Comparison of ENCODE assay signal across 8 mouse cellular contexts in genomic region chr2:165782324-165782723, GRCm38 (mm10).
DNase-seq lines count a peak whose midpoint lies in the region; ATAC-seq lines count a peak whose summit lies in the region.

No protein-coding gene starts in this region.

- no peaks in the 10 kb centered on the region for H3K9me3 ChIP-seq in limb, embryonic 10.5 days (replicated peaks)
- no peaks in the 10 kb centered on the region for H3K9me3 ChIP-seq in midbrain, embryonic 14.5 days (ENCODE audit: control insufficient read depth, low read length)

- peaks cover 59% of the 10 kb centered on the region for H3K36me3 ChIP-seq in limb, embryonic 10.5 days
- peaks cover 57% of the 10 kb centered on the region for H3K36me3 ChIP-seq in midbrain, embryonic 14.5 days (ENCODE audit: control insufficient read depth, insufficient read depth, low read length)

- WGBS in limb, embryonic 10.5 days, result 40% methylated on average over 5 of the region's 5 CpGs
- 36% methylated on average over 5 of the region's 5 CpGs for WGBS in midbrain, embryonic 14.5 days

- no peak for ATAC-seq in cerebellum, adult (ENCODE audit: insufficient number of reproducible peaks, low FRiP score, low TSS enrichment)
- peak; percentile 75 for ATAC-seq in common myeloid progenitor, adult 5-6 weeks (replicated peaks; ENCODE audit: low read depth, poor library complexity, severe bottlenecking)
- ATAC-seq in midbrain, embryonic 14.5 days (ENCODE audit: low FRiP score, low TSS enrichment), result peak; percentile 36; the same call in 1 of the 2 replicates

- DNase-seq in cerebellum, adult 11 months, result peak; percentile 63
- peak; percentile 73 to 74 for DNase-seq in gastrocnemius, postnatal 36 days
- peak; percentile 85 for DNase-seq in kidney, adult 18-20 months
- peak; percentile 89 for DNase-seq in limb, embryonic 10.5 days (ENCODE audit: low spot score)
- peak; percentile 93 for DNase-seq in midbrain, embryonic 14.5 days
- DNase-seq in skeletal muscle tissue, adult 2 months (ENCODE audit: low read depth, low spot score), result peak; percentile 32

- no peaks in the 10 kb centered on the region for H3K27me3 ChIP-seq in limb, embryonic 10.5 days (ENCODE audit: low read depth, poor library complexity, severe bottlenecking)
- no peaks in the 10 kb centered on the region for H3K27me3 ChIP-seq in midbrain, embryonic 14.5 days (ENCODE audit: control insufficient read depth, insufficient read depth, low read length)

- no peak overlapping the region for H3K4me3 ChIP-seq in limb, embryonic 10.5 days
- no peak overlapping the region for H3K4me3 ChIP-seq in midbrain, embryonic 14.5 days (replicated peaks; ENCODE audit: low read depth, low read length)

- intact Hi-C loops in gastrocnemius, postnatal 36 days (cut with DNase I), result no loop called here

- H3K4me2 ChIP-seq in midbrain, embryonic 14.5 days (ENCODE audit: low read length), result no peak overlapping the region

- no peak overlapping the region for H3K9ac ChIP-seq in midbrain, embryonic 14.5 days (replicated peaks; ENCODE audit: low read length)

- H3K4me1 ChIP-seq in limb, embryonic 10.5 days, result peaks cover 9% of the 10 kb centered on the region; the same call in 1 of the 2 replicates
- H3K4me1 ChIP-seq in midbrain, embryonic 14.5 days (ENCODE audit: control insufficient read depth, insufficient read depth, low read length), result no peaks in the 10 kb centered on the region; the same call in 1 of the 2 replicates

- H3K27ac ChIP-seq in limb, embryonic 10.5 days, result 0 out of 2 replicates have a peak overlapping the region, but pooled peaks have one; percentile 7
- H3K27ac ChIP-seq in midbrain, embryonic 14.5 days (replicated peaks; ENCODE audit: low read depth, low read length), result no peak overlapping the region

Comparison
In these comparisons a context has a peak if more than half of its experiments do, and no peak if none do; other contexts are left out.
1. DNase-seq: peak in every context shown above with its lines; median percentile 93 in midbrain, embryonic 14.5 days; 89 in limb, embryonic 10.5 days; 85 in kidney, adult 18-20 months; 74 in gastrocnemius, postnatal 36 days; 63 in cerebellum, adult 11 months; 32 in skeletal muscle tissue, adult 2 months.